Mouse (Mus musculus): Measurements from ENCODE around the gene Nf1.

Gene Nf1

DNA sequence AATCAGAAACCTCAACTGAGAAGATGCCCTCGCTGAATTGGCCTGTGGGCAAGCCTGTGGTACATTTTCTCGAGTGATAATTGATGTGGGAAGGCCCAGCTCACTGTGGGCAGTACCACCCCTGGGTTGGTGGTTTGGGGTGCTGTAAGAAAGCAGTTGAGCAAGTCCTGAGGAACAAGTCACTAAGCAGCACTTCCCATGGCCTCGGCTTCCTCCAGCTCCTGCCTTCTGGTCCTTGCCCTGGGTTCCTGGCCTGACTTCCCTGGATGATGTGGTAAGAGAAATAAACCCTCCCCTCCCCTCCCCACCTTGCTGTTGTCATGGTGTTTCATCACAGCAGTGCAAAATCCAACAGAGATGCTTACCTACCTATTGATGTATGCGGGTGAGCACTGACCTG, 11.4 kb upstream of the Nf1 start:
- no peak for DNase-seq (ENCODE audit: low spot score in 2 of 2)

DNA sequence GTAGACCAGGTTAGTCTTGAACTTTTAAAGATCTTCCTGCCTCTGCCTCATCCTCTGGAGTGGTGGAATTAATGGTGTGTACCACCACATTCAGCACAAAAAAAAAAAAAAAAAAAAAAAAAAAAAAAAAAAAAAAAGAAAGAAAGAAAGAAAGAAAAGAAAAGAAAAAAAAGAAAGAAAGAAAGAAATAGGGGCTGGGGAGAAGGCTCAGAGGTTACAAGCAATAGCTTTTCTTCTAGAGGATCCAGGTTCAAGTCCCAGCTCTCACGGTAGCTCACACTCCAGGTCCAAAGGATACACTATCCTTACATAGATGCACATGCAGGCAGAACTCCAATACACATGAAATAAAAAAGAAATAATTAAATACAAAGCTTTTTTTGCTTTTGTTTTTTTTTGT, 9.9 kb upstream of the Nf1 start:
- DNase-seq (ENCODE audit: low spot score in 2 of 2) = no peak

DNA sequence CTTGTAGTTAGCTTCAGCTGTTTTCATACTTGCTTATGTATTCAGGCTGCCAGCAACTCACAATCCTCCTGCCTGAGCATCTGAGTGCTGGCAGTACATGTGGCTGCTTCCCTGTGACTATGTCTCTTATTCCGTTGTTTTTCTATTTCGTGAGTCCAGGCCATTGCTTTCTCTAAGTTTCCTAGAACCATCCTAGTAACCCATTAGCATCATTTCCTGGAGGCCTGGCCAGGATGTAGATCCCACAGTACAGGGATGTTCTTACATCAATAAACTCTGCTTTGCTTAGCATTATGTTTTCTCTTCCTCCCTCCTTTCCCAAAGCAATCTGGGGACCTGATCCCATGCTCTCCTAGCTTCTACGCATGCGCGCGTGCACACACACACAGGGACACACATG, 4.4 kb upstream of the Nf1 start:
- no peak for DNase-seq (ENCODE audit: low spot score in 2 of 2)

DNA sequence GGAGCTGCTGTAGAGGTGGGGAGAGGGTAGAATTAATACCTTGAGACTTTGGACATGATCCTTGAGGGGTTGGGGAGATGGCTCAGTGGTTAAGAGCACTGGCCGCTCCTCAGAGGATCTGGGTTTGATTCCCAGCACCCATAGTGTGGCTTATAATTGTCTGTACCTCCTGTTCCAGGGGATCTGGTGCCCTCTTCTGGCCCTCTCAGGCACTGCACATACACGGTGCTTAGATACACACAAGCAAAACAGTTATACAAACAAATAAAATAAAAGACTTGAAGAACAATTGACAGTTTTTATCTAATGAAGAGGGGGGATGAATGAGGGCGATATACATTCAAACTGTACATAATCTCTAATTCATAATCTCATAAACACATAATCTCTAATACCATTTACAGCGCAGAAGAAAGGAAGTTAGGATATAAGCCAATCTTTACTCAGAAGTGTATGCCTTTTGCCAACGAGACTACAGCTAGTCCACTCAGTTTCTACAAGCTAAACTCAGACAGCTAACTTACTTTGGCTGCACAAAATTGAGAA, 2.7 kb upstream of the Nf1 start:
- DNase-seq (ENCODE audit: low spot score in 2 of 2) = no peak

DNA sequence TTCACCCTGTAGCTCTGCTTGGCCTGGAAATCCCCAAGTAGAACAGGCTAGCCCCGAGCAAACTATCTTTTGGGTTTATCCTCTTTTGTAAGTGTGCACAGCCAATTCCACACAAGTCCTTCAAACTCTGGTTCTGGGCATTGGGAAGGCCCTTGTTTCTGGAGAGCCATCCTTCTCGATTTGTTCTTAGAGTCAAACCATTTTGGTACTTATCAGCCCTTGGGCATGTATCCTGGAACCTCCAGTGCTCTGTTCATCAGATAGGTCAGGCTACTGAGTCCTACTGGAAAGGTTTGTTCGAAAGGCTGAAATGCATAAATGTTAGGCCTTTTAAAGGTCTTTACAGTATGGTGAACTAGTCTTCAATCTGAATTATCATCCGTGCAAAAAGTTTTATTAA, 872 bp upstream of the Nf1 start:
- no peak for DNase-seq (ENCODE audit: low spot score in 2 of 2)

DNA sequence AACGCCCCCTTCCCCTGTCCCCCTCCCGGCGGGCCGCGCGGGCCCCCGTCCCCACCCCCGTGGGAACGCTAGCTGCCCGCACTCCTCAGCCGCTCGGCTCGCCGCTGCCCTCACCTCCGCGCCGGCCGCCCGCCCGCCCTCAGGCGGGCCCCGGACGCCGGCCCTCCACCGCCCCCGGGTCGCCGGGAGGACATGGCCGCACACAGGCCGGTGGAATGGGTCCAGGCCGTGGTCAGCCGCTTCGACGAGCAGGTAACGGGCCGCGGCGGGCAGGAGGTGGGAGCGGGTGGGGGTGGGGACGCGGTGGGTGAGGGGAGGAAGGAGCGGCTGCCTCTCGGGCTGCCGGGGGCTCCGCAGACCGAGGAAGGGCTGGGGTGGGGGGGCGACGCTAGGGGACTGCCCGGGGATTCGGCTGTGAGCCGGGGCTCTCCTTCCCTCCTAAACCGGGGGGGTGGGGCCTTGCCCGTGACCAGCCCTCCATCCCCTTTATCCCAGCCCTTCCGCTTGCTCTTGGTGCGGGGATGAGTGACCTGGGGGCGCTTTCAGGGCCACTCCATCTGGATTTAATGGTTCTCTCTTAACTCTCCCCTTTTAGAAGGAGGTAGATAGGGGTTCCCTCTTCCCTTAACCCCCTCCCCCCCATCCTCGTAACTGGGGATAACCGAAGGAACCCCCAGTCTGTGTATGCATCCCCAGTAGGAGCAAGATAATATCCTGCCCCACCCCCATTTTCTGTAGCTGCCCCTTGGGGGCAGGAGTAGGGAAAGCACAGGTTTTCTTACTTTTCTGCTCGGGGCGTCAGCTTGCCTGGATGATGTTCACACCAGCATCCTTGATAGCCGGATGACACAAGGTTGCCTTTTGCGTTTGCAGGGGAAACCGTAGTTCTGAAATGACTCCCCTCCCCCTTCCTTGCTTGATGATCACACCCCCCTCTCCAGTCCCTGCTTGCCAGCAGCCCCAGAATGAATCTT, 602 bp downstream of the Nf1 start:
- DNase-seq (ENCODE audit: low spot score in 2 of 2) = peak in 1 of 2 experiments; percentile 42

GRCm38 (mm10) chr11:79356995-79357394, 17.5 kb downstream of the Nf1 start:
- DNase-seq (ENCODE audit: low spot score in 2 of 2) = no peak

DNA sequence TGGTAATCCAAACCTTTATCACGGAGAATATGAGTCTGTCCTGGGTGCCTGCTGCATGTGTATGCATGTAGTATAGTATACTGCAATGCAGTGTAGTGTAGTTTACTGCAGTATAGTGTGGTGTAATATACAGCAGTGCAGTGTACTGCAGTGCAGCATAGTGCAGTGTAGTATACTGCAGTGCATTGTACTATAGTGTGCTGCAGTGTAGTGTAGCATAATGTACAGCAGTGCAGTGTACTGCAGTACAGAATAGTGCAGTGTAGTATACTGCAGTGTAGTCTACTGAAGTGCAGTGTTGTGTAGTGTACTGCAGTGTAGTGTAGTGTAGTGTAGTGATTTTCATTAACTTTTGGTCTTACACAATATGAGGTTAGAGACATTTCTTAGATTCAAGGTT, 17.9 kb downstream of the Nf1 start:
- DNase-seq (ENCODE audit: low spot score in 2 of 2) = no peak

GRCm38 (mm10) chr11:79364956-79365355, 25.5 kb downstream of the Nf1 start:
- no peak for DNase-seq (ENCODE audit: low spot score in 2 of 2)

GRCm38 (mm10) chr11:79366284-79366683, 26.8 kb downstream of the Nf1 start:
- DNase-seq (ENCODE audit: low spot score in 2 of 2) = no peak

DNA sequence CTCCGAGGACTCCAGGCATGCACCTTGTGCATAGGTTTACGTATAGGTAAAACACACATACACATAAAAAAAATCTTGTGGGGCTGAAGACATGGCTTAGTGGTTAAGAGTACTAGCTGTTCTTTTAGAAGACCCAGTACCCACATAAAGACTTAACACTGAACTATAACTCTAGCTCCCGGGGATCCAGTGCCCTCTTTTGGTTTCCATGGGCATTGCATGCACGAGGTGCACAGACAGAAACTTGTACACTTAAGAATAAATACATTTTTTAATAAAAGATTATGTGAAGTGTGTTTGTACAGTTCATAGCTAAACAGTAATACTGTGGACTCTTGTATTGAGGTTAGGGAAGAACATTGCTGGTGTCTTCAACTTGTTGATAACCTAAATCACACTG, 33.5 kb downstream of the Nf1 start:
- no peak for DNase-seq (ENCODE audit: low spot score in 2 of 2)

DNA sequence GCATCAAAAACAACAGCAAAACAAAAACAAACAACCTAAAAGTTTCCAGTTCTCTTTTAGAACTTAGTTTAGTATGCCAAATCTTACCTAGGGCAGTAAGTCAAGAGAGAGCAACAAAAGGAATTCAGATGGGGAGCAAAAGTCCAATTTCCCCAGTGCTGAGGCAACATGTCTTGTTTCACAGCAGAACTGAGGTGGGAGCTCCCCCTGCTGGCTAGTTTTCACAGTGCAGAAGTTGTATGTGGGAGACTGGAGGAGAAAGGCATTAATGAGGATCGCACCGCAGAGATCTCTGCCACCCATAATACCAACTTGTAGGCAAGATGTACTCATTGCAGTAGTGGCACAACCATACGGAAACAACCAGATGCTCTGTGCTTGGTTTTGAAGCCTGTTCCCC, 58.8 kb downstream of the Nf1 start:
- peak; percentile 85 to 89 for DNase-seq (ENCODE audit: low spot score in 2 of 2)

- no peak for DNase-seq (ENCODE audit: low spot score in 2 of 2)
These were observed 64.3 kb downstream of the Nf1 start for GRCm38 (mm10) chr11:79403625-79404319.

DNA sequence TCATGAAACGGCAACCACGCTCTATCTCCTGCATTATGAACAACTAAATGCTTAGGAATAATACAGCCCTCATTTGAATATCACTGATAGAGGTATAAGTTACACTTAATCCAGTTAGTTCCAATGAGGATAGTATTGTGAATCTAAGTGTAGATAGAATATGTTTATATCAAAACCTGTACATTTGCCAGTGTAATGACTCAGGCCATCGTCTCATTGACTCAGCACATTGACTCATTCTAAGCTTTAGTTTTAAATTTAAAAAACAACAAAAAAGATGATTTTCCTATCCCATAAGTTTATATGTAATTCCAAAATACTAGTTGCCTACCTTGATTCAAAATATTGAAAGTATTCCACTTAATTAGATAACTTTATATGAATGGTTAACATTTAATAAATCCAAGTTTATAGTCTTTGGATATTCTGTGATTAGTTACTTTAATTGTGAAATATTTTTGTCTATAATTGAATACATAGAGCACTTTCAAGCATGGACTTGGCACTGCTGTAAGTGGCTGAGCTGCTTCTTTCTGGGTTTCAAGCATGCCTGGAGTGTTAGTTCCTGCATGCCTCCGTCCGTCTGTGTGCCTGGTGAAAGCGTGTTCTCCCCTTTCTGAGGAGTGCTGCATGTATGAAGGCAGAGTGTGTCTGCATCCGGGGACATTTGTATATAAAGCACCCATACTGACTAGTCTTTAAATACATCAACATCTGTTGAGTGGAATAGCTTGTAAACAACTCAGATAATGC, 74.4 kb downstream of the Nf1 start:
- no peak for DNase-seq (ENCODE audit: low spot score in 2 of 2)

GRCm38 (mm10) chr11:79422496-79422895, 83.0 kb downstream of the Nf1 start:
- DNase-seq (ENCODE audit: low spot score in 2 of 2) = no peak

- DNase-seq (ENCODE audit: low spot score in 2 of 2) = no peak
These were observed 87.1 kb downstream of the Nf1 start for GRCm38 (mm10) chr11:79426571-79426970.

DNA sequence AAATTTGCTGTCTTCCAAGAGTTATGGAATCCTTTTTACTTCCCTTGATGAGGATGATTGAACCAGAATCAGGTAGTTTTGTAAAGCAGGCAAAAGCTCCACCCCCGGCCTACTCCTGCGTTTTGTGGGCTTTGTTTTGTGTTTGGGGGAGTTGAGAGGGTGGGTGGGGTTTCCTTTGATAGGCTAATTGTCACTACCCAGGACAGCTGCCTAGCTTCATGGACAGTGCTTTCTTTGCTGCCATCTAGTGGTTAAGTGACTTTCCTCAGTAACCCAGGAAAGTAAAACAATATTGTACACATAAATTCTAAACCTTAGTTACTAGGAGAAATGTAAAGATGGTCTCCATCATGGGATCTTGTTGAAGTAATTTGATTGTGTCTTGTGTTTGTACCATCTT, 88.1 kb downstream of the Nf1 start:
- peak in 1 of 2 experiments; percentile 7 for DNase-seq (ENCODE audit: low spot score in 2 of 2)

GRCm38 (mm10) chr11:79435252-79435651, 95.8 kb downstream of the Nf1 start:
- DNase-seq (ENCODE audit: low spot score in 2 of 2) = no peak

- no peak for DNase-seq (ENCODE audit: low spot score in 2 of 2)
These were observed 108.9 kb downstream of the Nf1 start for GRCm38 (mm10) chr11:79448361-79448760.

GRCm38 (mm10) chr11:79452966-79453365, 113.5 kb downstream of the Nf1 start:
- no peak for DNase-seq (ENCODE audit: low spot score in 2 of 2)

DNA sequence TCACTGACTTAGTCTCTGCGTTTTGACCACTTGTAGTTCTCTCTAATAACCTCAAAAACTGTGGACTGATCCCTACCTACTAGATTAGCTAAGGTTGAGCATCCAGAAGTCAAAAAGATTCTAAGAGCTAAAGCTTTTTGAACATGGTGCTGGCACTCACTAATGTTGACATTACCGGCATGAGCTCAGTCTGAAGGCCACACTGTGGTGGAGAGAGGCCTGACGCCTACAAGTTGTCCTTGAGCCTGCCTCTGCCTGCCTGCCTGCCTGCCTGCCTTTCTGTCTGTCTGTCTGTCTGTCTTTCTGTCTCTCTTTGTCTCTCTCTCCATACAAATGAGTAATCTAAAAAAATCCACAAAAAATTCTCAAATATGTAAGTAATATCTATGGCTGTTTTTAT, 118.4 kb downstream of the Nf1 start:
- no peak for DNase-seq (ENCODE audit: low spot score in 2 of 2)

GRCm38 (mm10) chr11:79459846-79460245, 120.4 kb downstream of the Nf1 start:
- no peak for DNase-seq (ENCODE audit: low spot score in 2 of 2)

Data from cerebellum, postnatal 4 days (tissue).